Mouse (Mus musculus) cerebellum, adult (tissue): ENCODE data around the gene Olfr493.

Source experiments
- ATAC-seq: cut with Nextera tagmentation; 2 replicates; pipeline ENCODE4 v1.9.2; 2017; ENCODE audit warnings: mild to moderate bottlenecking, moderate library complexity, mixed read lengths; ENCODE audit not compliant: insufficient number of reproducible peaks, low FRiP score, low TSS enrichment

The Olfr493 gene

GRCm38 (mm10) chr7:108346879-108347278 lies at the start of gene Olfr493:
TSS of gene Olfr493 (minus strand) at chr7:108346979.
- ATAC-seq = no peak

- ATAC-seq = no peak
These were observed 46.1 kb upstream of the Olfr493 start, which contains the start of gene Olfr495 for GRCm38 (mm10) chr7:108392867-108393266. TSS of gene Olfr495 (plus strand) at chr7:108393167.

- no peak for ATAC-seq
These were observed 18.3 kb upstream of the Olfr493 start, which contains the start of gene Olfr494 for GRCm38 (mm10) chr7:108365035-108365434. TSS of gene Olfr494 (plus strand) at chr7:108365335.

GRCm38 (mm10) chr7:108323574-108323973 lies 23.2 kb downstream of the Olfr493 start, which contains the start of gene Olfr492:
TSS of gene Olfr492 (minus strand) at chr7:108323674.
- no peak for ATAC-seq

GRCm38 (mm10) chr7:108313151-108313550 lies 33.6 kb downstream of the Olfr493 start, which contains the start of gene Olfr491:
TSS of gene Olfr491 (plus strand) at chr7:108313451.
- no peak for ATAC-seq
